Mouse (Mus musculus): Measurements from ENCODE around the gene Amt. TPM values are rescaled to one million over a fixed set of nuclear protein-coding genes. Genes with fewer than 3 reads are reported as not detected.
A peak's percentile ranks its signal among the peaks of the same experiment; 100 is the strongest.
"Not testable (repeated sequence)": the region's sequence is repeated elsewhere in the genome, so short reads cannot be mapped to it uniquely, and the experiment has no call there.

The Amt gene
- polyA plus RNA-seq, 1 experiment: 84.2 TPM

DNA sequence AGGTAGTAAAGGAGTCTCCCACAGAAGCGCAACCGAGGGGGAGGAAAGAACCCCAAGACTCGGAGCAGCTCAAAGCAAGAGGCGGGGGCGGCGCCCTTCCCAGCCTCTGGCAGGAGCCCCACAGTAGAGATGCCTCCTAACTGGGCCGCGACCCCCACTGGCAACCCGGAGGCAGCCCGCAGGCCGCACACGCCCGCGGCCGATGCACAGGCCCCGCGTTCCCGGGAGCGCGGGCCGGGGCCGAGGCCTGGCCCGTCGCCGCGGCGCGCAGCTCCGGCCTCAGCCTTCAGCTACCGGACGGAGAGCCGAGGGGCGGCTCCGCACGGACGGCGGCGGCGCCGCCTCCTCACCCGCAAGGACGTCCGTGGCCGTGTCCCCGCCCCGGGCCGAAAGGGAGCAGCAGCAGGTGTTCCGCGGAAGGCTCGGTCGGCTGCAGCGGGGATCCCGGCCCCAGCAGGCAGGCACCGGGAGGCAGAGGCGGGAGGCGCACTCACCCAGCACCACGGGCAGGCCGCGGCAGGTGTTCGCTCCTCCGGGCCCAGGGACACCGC lies 33.4 kb upstream of the Amt start:
- H3K4me3 ChIP-seq (ENCODE audit: insufficient read depth, low read depth, low read length): peak overlapping the region; percentile 91
- H3K27ac ChIP-seq (ENCODE audit: insufficient read depth, low read depth, low read length): peak overlapping the region; percentile 76
- H3K36me3 ChIP-seq (ENCODE audit: control insufficient read depth, insufficient read depth, low read length): no peaks in the 10 kb centered on the region
- peaks cover 22% of the 10 kb centered on the region; the same call in 1 of the 2 replicates for H3K4me1 ChIP-seq (ENCODE audit: control insufficient read depth, insufficient read depth, low read length)
- no peak for TF ChIP-seq POLR2A (IDR thresholded peaks at IDR 0.05; ENCODE audit: low read depth, low read length)
- H3K27me3 ChIP-seq (replicated peaks; ENCODE audit: control insufficient read depth, insufficient read depth, low read length): no peaks in the 10 kb centered on the region
- DNase-seq: peak; percentile 80
- under 1% methylated on average over 60 of the region's 62 CpGs for WGBS

DNA sequence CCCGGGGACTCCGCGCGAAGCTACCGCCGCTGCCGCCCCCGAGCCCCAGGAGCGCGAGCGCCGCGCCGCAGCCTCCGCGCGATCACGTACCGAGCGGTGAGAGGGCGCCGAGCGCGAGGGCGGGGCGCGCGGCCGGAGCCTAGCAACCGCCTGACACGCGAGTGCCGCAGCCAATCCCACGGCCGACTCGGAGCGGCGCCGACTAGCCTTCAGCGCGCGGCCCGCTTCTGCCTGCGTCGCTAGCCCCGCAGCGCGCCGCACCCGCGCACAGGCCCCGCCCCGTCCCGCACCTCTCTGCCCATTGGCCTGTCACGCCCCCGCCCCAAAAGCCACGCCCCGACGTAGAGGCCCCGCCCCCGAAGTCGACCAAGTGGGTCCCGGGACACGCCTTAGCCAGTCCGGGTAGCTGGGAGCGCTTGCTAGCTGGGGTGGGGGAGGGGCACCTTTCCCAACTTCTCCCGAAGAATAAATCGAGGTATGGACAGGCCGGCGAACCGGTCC lies 32.9 kb upstream of the Amt start, which contains the start of gene Dag1:
Gene Dag1, minus strand, starts transcription at position 269 of the 501 bp plus-strand sequence.
- peaks cover 22% of the 10 kb centered on the region; the same call in 1 of the 2 replicates for H3K4me1 ChIP-seq (ENCODE audit: control insufficient read depth, insufficient read depth, low read length)
- H3K36me3 ChIP-seq (ENCODE audit: control insufficient read depth, insufficient read depth, low read length): no peaks in the 10 kb centered on the region
- under 1% methylated on average over 67 of the region's 71 CpGs for WGBS
- H3K27ac ChIP-seq (ENCODE audit: insufficient read depth, low read depth, low read length): peak within 1 kb of the TSS; percentile 95
- no peaks in the 10 kb centered on the region for H3K27me3 ChIP-seq (replicated peaks; ENCODE audit: control insufficient read depth, insufficient read depth, low read length)
- TF ChIP-seq CTCF (conservative IDR thresholded peaks at IDR 0.05; ENCODE audit: insufficient read depth, insufficient read length, low read depth, low read length): no peak
- peak; percentile 68 for TF ChIP-seq POLR2A (IDR thresholded peaks at IDR 0.05; ENCODE audit: low read depth, low read length)
- peak within 1 kb of the TSS; percentile 91 for H3K4me3 ChIP-seq (ENCODE audit: insufficient read depth, low read depth, low read length)
- DNase-seq: peak; percentile 99

DNA sequence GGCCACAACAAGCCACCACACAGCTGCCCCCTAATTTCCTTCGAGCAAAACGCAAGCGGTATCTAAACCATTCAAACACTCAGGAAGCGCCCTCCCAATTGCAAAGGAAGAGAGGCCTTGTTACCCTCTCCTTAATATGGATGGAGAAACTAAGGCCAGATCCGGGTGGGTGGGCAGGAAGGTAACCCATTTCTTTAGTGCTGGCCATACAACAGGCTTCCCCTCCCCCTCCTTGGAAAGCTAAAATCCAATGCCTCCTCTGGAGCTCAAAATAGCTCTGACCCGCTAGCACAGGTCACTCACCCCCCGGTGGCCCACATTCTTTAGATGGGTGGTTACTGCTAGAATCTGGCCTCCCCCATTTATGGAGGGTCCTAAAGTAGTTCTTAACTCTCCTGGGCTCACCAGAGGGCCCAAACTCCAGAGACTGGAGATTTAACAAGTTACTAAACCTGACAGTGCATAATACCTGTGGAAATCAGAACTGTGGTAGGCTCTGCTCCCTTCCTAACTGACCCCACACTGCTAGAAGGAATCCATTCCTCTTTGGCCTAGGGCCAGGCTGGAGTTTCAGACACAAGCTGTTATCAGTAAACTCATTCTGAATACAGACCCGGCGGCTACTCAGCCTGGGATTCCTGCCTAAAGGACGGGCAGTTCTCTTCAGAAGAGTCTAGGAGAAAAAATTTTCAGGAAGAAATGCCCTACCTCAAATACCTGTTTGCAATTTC lies 32.3 kb upstream of the Amt start:
- DNase-seq: peak; percentile 71
- H3K27me3 ChIP-seq (replicated peaks; ENCODE audit: control insufficient read depth, insufficient read depth, low read length): no peaks in the 10 kb centered on the region
- H3K4me1 ChIP-seq (ENCODE audit: control insufficient read depth, insufficient read depth, low read length): peaks cover 19% of the 10 kb centered on the region; the same call in 1 of the 2 replicates
- no peaks in the 10 kb centered on the region for H3K36me3 ChIP-seq (ENCODE audit: control insufficient read depth, insufficient read depth, low read length)
- H3K27ac ChIP-seq (ENCODE audit: insufficient read depth, low read depth, low read length): peak overlapping the region; percentile 95
- TF ChIP-seq POLR2A (IDR thresholded peaks at IDR 0.05; ENCODE audit: low read depth, low read length) (no peak), CTCF (conservative IDR thresholded peaks at IDR 0.05; ENCODE audit: insufficient read depth, insufficient read length, low read depth, low read length) (no peak)
- 8% methylated on average over 10 of the region's 10 CpGs for WGBS
- peak overlapping the region; percentile 91 for H3K4me3 ChIP-seq (ENCODE audit: insufficient read depth, low read depth, low read length)

DNA sequence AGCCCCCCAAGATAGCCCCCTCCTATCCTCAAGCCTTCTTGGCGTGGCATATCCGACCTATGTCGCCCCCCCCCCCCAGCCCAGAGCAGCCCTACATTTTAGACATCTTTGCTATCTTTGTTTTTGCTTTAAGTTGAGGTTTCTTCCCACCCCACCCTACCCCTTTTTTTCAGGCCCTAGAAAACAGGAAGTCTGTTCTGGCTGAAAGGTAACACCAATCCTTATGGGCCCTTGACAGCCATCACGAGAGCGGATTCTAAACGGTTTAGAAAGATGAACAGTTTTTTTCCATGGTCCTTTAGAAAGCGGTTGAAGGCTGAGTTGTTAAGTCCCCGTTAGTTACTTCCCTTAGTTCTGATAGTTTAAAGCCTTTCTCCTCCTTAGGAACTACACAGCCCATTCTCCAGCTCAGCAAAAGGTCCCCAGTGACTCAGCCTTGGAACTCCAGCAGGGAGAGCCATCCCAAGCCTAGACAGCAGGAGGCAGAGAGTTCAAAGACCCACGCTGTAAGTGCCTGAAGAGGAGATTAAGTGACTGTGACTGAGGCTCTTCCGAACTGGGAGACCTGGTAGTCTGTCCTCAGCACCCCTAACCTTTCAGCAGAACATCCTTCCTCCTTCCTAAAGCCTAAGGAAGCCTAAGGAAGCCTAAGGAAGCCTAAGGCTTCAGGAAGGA lies 30.3 kb upstream of the Amt start:
- no peak for TF ChIP-seq CTCF (conservative IDR thresholded peaks at IDR 0.05; ENCODE audit: insufficient read depth, insufficient read length, low read depth, low read length)
- no peak for TF ChIP-seq POLR2A (IDR thresholded peaks at IDR 0.05; ENCODE audit: low read depth, low read length)
- DNase-seq: no peak
- H3K36me3 ChIP-seq (ENCODE audit: control insufficient read depth, insufficient read depth, low read length): no peaks in the 10 kb centered on the region
- H3K4me3 ChIP-seq (ENCODE audit: insufficient read depth, low read depth, low read length): no peak overlapping the region
- WGBS: 80% methylated on average over 10 of the region's 10 CpGs
- H3K27ac ChIP-seq (ENCODE audit: insufficient read depth, low read depth, low read length): no peak overlapping the region
- H3K27me3 ChIP-seq (replicated peaks; ENCODE audit: control insufficient read depth, insufficient read depth, low read length): no peaks in the 10 kb centered on the region
- peaks cover 13% of the 10 kb centered on the region for H3K4me1 ChIP-seq (ENCODE audit: control insufficient read depth, insufficient read depth, low read length)

DNA sequence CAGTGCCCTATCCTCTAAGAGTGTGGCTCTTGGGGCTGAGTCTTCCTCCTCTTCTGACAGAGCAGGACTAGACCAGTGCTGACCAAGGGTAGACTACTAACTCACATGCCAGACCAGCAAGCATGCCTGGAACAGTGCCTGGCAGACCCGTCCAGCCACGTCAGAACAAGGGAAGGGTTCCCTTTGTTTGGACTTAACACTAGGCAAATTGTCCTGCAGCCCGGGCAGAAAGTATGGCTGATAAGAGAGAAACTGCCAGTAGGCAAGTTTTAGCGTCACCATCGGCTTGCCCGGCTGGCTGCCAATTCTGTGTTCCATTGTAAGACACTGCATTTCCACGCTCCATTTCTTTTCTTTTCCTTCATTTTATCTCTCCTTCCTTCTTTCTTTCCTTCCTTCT lies 29.0 kb upstream of the Amt start:
- WGBS: 55% methylated on average over 7 of the region's 7 CpGs
- no peaks in the 10 kb centered on the region for H3K27me3 ChIP-seq (replicated peaks; ENCODE audit: control insufficient read depth, insufficient read depth, low read length)
- no peak overlapping the region; the same call in 1 of the 2 replicates for H3K27ac ChIP-seq (ENCODE audit: insufficient read depth, low read depth, low read length)
- H3K4me1 ChIP-seq (ENCODE audit: control insufficient read depth, insufficient read depth, low read length): peaks cover 10% of the 10 kb centered on the region
- TF ChIP-seq CTCF (conservative IDR thresholded peaks at IDR 0.05; ENCODE audit: insufficient read depth, insufficient read length, low read depth, low read length): no peak
- TF ChIP-seq POLR2A (IDR thresholded peaks at IDR 0.05; ENCODE audit: low read depth, low read length): no peak
- no peak overlapping the region for H3K4me3 ChIP-seq (ENCODE audit: insufficient read depth, low read depth, low read length)
- H3K36me3 ChIP-seq (ENCODE audit: control insufficient read depth, insufficient read depth, low read length): no peaks in the 10 kb centered on the region
- DNase-seq: peak; percentile 42

DNA sequence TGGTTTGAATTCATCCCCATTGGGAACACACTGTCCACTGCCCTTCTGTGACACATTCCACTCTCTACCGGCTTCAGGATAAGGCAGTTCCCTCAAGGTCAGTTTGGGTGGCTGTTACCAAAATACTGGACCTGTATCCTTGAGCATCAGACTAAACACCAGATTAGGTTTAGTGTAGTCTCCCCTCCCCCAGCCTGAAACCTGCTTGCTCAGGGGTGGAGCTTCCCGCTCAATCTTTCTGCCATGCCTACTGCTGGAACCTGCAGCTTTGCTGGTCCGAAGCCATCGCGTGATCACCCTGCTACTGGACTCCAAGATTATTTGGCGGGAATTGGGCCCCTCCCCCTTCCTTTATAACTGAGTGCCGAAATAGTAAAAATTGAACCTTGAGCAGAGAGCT lies 28.0 kb upstream of the Amt start:
- H3K36me3 ChIP-seq (ENCODE audit: control insufficient read depth, insufficient read depth, low read length); H3K27ac ChIP-seq (ENCODE audit: insufficient read depth, low read depth, low read length); H3K4me1 ChIP-seq (ENCODE audit: control insufficient read depth, insufficient read depth, low read length); H3K4me3 ChIP-seq (ENCODE audit: insufficient read depth, low read depth, low read length); H3K27me3 ChIP-seq (replicated peaks; ENCODE audit: control insufficient read depth, insufficient read depth, low read length): not testable (repeated sequence)
- WGBS: 57% methylated on average over 7 of the region's 7 CpGs
- peak; percentile 33 for DNase-seq

DNA sequence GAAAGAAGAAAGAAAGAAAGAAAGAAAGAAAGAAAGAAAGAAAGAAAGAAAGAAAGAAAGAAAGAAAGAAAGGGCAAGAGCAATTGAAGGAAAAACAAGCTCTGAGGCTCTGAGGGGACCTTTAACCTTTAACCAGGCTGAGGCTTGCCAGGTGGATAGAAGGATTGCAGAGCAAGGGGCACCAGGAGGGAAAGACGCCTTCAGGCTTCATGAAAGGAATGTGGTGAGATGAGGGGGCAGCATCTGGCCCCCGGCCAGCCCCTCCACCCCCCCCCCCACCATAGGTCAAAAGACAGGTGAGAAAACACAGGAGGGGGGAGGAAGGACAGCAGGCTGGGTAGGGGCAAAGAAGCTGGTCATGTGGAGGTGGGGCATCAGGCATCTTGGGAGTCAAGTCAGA lies 24.7 kb upstream of the Amt start:
- Histone ChIP-seq H3K27ac (ENCODE audit: insufficient read depth, low read depth, low read length) (no peak overlapping the region), H3K27me3 (replicated peaks; ENCODE audit: control insufficient read depth, insufficient read depth, low read length) (no peaks in the 10 kb centered on the region), H3K4me3 (ENCODE audit: insufficient read depth, low read depth, low read length) (no peak overlapping the region), H3K4me1 (ENCODE audit: control insufficient read depth, insufficient read depth, low read length) (peaks cover 17% of the 10 kb centered on the region), H3K36me3 (ENCODE audit: control insufficient read depth, insufficient read depth, low read length) (no peaks in the 10 kb centered on the region)
- peak; percentile 59 for DNase-seq
- TF ChIP-seq POLR2A (IDR thresholded peaks at IDR 0.05; ENCODE audit: low read depth, low read length) (no peak), CTCF (conservative IDR thresholded peaks at IDR 0.05; ENCODE audit: insufficient read depth, insufficient read length, low read depth, low read length) (no peak)
- WGBS: 15% methylated on average over 2 of the region's 2 CpGs
